Mouse (Mus musculus) left cerebral cortex, adult 18-20 months (tissue): ENCODE results near the gene Ldlrad3. TPM values are rescaled to one million over a fixed set of nuclear protein-coding genes. Genes with fewer than 3 reads are reported as not detected.
A peak's percentile ranks its signal among the peaks of the same experiment; 100 is the strongest.

Experiments used
- DNase-seq, 2 experiments: peaks; one replicate each; pipeline ENCODE4 v3.0.0; 2021 to 2022; ENCODE audit warnings: low spot score in 2 of 2, mixed read lengths in 1 of 2
- total RNA-seq, 2 experiments: library from RNA; stranded (reverse); gene quantifications; 2 replicates each; pipeline ENCODE4 v1.2.3; 2021

Gene Ldlrad3
- total RNA-seq, 2 experiments from 2014 or later = 7.8 to 8.8 TPM

GRCm38 (mm10) chr2:102040011-102040410 lies 146.2 kb downstream of the Ldlrad3 start:
- DNase-seq = no peak

- DNase-seq = no peak
Measured at GRCm38 (mm10) chr2:102038895-102039667, 147.1 kb downstream of the Ldlrad3 start.

- peak; percentile 73 to 83 for DNase-seq
Measured at GRCm38 (mm10) chr2:102038229-102038894, 147.8 kb downstream of the Ldlrad3 start.

- no peak for DNase-seq
Measured at GRCm38 (mm10) chr2:102036665-102037511, 149.3 kb downstream of the Ldlrad3 start.

DNA sequence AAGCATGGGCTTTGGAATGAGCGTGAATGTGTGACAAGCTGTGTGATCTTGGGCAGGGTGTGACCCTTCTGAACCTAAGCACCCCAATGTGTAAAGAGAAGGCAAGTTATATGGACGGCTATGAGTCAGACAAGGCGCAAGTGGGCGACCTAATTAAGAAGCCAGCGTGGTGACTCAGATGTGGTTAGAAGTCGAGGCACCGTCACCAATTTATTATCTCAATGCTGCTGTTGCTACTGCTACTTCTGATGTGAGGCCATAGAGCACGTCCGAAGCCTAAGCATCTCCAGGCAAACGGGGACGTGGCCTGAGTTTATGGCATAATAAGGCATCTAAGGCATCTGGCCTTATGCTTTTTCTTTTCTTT lies 151.7 kb downstream of the Ldlrad3 start:
- DNase-seq = no peak

GRCm38 (mm10) chr2:102033818-102034512 lies 152.2 kb downstream of the Ldlrad3 start:
- no peak for DNase-seq

- DNase-seq = peak; percentile 70 to 73
Measured at GRCm38 (mm10) chr2:102032713-102033343, 153.4 kb downstream of the Ldlrad3 start.

DNA sequence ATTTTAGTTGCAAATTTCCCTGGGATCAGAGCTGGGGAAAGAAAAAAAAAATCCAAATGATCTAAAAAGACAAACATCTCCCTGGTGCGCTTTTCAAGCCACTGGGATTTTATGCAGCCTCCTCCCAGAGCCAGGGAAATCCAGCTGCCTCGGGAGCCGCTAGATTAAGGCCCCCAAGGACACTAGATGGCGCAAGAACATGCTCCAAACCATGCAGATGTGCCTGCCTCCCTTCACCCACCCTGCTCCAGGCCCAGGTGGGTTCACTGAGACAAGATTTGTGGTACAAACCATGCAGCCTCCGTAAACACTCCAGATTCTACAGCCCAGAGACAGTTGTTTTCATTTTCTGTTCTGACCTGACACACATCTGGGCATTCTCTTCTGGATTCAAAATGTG lies 155.5 kb downstream of the Ldlrad3 start:
- peak; percentile 66 to 67 for DNase-seq

DNA sequence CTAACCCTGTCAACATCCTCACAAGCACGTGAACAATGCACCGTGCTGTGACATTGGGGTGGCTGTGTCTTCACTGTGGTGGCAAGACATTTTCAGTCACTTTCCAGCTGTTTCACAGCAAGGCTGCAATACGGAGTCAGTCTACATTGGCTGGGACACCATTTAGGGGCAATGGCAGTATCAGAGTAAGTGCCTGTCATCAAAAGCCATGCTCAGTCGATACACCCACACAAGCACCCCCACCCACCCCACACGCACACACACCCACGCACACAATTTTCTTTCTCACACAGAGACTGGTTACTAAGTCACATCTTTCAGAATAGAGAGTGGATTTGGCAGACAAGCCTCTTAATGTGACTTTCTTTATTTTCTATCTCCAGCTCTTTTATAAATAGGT lies 156.0 kb downstream of the Ldlrad3 start:
- DNase-seq = no peak

- DNase-seq = no peak
Measured at GRCm38 (mm10) chr2:102029682-102030081, 156.5 kb downstream of the Ldlrad3 start.

DNA sequence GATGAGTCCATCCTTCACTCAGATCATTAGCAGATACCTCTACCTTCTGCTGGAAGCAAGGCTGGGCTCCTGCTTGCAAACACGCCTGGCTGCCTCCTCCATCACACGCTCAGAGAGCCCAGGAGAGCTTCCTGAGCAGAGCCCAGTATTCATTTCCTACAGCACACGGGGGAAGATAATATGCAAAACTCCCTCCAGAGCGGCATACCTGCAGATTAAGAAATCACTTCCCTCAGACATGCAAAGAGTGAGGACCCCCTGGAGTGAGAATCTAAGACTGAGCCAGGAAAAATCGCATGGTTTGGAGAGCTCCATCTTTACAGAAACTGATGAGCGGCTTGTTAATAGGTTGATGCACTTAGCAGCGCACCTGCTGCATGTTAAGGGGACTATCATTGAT lies 158.9 kb downstream of the Ldlrad3 start:
- no peak for DNase-seq

DNA sequence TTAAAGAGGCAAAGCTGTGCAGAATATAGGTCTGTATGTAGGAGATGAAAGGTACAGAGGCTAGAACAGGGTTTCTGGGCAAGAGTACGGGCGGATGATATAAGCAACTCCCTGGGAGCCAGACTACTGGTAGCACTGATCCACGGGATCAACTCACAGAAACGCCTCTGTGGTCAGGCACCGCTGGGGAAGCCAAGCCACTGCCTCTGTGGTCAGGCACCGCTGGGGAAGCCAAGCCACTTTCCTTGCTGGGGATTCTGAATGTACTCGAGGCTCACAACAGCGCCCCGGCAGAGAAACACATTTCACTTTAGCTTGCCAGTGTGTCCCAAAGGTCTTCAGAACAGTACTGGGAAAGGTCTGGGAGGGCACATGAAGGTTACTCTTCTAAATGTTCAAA lies 160.0 kb downstream of the Ldlrad3 start:
- DNase-seq = no peak

DNA sequence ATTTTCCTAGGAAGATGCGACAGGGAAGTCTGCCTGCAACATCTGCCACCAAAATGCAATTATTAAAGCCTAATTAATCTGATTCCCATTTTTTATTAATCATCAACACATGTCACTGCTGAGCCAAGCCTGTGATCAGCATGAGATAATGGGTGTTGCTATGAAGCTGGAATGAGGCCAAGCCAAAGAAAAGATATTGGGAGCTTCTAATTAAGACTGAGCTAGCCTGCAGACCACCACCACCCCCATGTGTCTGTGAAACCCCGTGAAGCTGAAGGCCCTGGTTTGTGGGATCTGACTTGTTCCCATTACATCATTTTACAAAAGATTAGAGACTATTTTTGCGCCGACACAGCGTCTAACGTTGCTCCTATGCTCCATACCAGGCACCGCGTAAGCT lies 161.7 kb downstream of the Ldlrad3 start:
- no peak for DNase-seq

- DNase-seq = no peak
Measured at GRCm38 (mm10) chr2:102021371-102022084, 164.7 kb downstream of the Ldlrad3 start.

DNA sequence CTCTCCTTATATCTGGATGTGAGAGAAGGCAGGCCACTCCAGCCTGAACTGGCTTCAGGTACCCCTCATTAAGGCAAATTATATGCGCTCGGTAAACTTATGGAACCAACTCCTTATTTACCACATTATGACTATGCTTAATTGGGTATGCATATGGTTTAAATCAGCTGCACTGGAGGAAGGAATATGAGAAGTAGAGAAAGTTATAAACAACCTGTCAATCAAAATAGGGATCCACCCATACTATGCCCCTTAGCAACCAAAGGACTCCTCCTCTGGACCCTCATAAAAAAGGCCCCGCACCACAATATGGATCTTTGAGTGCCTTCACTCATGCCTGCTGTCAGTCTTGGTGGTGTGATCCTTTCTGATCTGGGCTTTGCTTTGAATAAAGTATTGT lies 165.6 kb downstream of the Ldlrad3 start:
- no peak for DNase-seq

GRCm38 (mm10) chr2:102014538-102015113 lies 171.6 kb downstream of the Ldlrad3 start:
- DNase-seq = peak in 1 of 2 experiments; percentile 13

DNA sequence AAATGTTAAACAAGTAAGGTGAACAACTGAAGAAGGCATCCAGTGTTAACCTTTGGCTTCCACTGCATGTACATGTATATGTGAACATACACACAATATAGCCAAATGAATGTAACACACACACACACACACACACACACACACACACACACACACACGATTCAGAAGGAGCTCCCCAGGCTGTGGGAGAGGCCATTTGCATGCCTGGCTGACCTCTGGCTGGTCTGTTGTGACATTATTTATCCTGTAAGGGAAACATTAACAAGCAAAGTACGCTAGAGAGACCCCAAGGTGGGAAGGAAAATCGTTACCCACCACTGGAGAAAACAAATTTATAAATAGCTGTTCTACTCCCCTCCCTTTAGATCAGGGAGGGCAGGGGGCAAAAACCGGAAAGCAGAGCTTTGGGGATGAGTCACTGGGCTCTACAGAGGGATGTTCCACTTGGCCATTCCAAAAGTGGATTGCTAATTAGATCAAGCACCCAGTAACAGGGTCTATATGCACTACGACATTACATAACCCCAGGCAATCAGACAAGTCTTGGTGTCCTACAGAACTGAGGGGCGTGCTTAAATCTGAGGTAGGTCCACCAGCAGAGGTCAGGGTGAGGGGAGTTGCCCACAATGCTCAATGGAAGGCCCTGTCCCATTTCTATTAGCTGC lies 174.7 kb downstream of the Ldlrad3 start:
- DNase-seq = no peak

GRCm38 (mm10) chr2:102009766-102010265 lies 176.4 kb downstream of the Ldlrad3 start:
- no peak for DNase-seq

- no peak for DNase-seq
Measured at GRCm38 (mm10) chr2:102006143-102006542, 180.0 kb downstream of the Ldlrad3 start.
